Mouse (Mus musculus): ENCODE measurements around the gene Crb2.

Crb2 gene

DNA sequence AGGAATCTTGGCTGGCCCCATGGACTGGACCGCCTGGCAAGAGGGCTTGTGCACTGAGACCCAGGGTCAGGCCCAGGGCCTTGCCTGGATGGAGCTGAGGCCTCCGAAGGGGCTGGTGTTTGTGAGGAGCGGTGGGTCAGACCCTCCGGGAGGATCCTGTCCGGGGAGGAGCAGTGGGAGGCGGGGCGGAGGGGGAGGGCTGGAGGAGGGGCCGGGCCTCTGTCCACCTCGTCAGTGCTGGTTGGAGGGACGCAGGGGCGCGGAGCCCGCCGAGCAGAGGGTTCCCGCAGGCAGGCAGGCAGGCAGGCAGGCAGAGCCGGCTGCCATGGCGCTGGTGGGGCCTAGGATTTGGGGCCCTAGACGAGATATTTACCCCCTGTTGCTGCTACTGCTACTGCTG, at the start of gene Crb2:
Crb2 (plus strand) TSS at position 234 of the 400 bp plus-strand sequence.
- DNase-seq, result no peak

DNA sequence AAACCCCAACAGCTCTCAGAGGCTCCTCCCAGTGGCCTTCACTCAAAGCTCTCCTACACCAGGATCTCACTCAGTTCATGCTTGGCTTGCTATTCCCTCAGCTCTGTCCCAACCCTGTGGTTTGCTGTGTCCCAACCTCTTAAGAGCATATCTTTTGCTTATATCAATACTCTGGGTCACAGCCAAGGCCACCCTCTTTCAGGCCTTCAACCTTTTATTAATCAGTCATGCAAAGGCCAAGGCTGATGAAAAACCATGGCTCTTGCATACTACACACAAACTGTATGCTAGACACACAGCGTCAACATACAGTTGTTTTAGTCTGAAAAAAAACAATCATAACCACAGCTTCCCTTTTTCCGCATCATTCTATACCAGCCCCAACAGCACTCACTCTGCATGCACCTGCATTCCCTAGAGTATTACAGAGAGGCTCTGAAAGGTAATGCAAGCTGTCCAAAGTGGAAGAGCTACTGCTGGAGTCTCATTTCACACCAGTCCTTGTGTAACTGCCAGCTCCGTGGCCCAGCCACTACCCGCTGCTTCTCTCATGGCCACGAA, 44.7 kb upstream of the Crb2 start:
- peak; percentile 35 for DNase-seq

DNA sequence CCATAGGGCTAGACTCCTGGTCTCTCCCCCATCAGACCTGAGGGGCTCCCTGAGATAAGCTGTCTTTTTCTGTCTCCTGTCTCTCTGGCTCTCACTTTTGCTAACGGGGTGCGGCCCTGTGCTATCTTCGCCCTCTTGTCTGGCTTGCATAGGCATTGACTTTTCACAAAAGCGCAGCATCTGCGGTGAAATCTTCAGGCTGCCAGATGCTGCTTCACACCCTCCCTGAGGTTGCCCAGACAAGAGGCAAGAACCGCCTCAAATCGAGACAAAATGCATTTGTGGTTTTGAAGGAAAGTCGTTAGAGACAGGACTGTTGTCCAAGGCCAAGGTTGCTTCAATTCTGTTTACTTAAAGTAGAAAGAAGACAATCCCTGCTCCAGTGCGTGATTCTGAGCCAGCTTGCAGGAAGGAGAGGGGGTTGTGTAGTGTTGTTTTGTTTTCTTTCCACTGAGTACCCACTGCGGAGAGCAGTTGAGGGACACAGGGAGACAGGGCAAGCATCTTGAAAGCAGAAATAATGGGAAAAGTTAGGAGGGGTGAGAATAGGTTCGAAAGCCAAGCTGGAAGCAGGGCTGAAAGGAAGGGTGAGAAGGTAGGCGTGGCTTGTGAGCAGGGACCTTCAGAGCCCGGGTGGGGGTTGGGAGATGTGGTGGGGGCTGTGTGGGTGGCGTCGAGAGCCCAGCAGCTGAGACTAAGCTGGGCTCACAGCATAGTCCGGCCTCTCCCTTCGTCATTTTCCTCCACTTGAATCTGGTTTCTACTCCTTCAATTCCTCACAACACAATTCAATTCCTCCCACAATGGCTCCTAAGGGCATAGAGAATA, 40.9 kb upstream of the Crb2 start:
- peak; percentile 23 for DNase-seq

DNA sequence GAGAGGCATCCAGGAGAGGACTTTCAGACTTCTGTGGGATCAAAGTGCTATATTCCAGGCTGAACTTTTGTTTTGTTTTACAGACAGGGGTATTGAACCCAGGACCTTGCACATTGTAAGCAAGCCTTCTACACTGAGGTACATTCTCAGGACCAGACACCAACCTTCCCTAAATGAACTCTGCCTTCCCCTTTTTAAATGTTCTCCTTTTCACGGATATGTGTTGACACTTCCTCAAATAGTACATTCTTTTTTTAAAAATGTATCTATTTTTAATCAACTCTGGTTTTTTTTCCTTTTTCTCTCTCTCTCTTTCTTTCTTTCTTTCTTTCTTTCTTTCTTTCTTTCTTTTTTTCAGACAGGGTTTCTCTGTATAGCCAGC, 40.3 kb upstream of the Crb2 start:
- no peak for DNase-seq

DNA sequence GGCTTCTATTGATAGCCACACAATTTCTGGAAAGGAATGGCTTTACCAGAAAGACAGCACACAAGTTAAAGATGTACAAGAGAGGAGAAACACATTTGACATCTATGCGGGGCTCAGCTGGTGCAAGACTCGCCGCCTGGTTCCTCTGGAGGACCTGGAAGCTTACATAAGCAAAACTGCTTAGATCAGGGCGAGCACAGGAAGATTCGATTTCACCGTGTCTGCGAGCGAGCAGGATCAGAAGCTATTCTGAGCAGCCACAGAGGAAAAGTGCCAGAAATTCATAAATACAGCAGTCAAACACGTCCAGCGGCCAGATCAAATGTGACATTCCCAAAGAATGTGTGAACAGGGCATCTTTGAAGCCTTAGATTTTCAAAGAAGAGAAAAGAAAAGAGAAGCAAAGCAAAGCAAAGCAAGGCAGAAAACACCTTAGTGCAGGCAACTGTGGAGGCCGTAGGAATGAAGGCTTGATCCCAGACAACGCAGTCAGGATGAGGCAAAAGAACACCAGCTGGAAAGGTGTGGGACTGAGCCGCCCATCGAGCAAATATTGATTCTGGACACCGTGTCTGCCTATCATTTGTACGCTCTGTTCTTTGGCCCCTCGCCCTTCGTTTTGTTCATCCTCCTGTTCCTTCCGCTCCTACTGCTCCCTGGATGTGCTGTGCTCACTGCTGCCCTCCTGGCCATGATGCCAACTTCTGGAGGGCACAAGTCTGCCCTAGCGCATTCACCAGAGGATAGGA, 34.1 kb upstream of the Crb2 start:
- DNase-seq, result no peak

DNA sequence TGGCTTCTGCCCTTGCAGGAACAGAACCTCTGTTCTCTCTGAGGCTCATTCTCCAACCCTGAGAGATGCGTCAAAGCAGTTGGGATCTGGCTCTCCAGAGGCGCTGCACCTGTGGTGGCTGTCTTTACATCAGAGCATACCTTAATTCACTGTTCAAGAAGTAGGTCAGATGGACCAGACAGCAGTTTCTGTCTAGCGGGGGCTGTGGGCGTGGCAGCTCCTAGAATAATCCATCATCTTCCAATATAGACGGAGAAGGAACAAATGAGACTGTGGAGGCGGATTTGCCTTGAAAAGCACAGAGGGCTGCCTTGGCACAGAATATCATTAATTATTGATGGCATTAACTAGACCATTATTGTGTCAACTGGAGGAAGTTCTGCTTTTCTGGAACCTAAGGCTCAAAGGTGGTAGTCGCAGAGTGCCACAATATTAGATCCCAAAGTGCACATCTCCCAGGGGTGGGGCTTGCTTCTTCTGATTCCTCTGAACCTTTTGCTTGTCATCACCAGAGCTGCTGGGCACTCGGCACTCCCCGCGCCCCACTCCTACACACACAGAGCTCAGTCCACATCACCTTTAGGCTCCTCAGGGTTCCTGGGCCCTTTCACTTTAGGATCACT, 31.2 kb upstream of the Crb2 start:
- no peak for DNase-seq

DNA sequence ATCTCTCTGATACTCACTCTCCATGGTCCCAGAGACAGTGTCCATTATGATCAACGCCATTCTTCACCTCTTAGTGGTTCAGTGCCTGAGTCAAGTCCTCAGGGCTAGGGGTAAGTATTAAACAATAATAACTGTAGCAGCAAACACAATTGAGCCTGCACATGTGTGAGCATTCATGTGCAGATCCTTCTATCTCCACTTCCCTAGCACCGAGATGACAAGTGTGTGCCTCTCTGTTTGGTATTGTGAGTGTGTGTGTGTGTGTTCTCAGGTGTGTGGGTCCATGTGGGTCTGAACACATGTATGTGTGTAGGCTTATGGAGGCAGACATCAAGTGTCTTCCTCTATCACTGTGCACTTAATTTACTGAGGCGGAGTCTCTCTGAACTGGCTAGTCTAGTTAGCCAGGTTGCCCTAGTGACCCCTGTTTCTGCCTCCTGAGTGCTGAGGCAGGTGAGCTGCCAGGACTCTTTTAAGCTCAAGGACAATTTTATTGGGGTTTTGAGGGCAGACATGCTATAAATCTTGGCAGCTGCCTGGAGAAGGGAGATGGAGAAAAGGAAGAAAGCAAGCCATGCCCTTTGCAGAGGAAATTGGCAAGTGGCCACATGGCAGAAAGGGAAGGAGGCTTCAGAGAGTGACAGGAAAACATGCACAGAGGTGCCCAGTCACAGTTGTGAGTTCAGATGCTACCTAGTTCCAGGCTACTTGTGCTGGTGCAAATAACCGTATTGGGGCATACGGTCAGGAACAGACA, 29.6 kb upstream of the Crb2 start:
- no peak for DNase-seq

DNA sequence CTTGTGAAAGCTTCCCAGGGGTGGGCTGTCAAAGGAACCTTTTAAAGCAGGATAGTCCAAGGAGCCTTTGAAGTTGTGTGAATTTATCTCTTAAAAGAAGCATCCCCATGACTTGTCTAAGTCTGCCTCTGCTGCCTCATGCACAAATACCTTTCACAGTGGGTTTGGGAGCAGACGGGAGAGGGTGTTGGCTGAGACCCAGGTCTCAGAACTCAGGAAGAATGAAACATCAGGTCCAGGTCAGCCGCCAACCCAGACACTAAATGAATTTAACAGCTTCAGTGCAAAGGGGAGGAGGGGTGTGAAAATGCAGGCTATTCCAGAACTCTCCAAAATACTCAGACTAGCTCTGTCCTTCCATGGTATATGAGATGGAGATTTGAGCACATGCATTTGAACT, 28.1 kb upstream of the Crb2 start:
- no peak for DNase-seq

DNA sequence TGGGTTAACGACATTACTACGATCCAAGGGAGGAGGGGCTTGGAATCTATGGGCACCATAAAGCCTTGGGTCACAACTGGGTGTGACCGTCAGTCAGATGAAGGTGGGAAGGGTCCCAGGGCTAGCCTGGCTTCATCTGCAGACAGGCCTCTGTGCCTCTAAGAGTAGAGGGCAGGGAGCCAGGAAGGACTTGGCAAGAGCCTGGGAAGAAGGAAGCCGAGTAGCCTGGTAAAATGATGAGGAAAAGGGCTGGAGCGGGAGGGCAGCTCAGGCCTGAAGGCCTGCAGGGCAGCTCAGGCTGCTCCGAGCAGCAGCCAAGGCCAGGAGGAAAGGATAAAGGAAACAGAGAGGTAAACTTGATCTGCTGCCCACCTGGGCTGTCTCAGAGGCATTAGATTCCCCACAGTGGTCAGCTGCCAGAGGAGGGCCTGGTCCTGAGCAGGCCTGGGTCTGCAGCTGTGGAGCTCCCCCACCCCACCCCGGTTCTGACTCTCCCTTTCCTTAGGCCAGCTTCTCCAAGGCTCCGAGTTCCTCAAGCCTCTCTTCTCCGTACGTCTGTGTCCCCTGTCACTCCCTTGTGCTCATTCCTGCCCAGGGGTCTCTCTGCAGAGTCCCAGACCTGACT, 27.5 kb upstream of the Crb2 start:
- DNase-seq, result peak; percentile 36

DNA sequence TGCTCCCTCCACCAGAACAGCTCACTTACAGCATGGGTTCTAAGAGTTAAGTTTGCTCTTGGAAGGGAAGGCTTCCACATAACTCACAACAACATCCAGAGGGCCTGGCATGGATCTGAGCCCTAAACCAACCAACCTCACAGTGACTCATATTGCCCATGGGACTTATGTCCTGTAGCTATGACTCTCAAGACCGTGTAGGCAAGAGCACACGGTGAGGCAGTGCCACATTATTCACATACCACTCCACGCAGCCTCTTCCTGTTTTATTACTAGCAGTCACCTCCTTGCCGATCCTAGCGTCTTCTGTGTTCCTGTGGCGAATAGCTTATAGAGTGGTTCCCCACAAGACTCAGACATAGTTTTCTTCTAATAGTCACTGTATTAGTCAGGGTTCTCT, 26.7 kb upstream of the Crb2 start:
- DNase-seq, result no peak

DNA sequence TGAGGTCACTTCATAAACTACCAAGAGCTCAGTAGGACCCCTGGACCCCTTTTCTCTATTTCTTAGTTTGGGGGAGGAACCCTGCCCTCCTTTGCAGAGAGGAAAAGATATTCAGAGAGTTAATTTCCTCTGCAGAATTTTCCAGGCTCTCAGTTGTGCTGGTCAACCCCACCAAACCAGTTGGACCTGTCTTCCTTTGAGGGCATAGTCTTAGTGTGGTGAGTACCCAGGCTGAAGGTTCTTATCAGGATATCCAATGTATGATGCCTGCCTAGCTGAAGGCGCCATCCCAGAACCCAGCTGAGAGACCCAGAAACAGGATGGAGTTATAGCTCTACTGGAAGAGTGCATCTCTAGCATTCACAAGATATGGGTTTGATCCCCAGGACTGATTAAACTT, 24.9 kb upstream of the Crb2 start:
- peak; percentile 43 for DNase-seq

DNA sequence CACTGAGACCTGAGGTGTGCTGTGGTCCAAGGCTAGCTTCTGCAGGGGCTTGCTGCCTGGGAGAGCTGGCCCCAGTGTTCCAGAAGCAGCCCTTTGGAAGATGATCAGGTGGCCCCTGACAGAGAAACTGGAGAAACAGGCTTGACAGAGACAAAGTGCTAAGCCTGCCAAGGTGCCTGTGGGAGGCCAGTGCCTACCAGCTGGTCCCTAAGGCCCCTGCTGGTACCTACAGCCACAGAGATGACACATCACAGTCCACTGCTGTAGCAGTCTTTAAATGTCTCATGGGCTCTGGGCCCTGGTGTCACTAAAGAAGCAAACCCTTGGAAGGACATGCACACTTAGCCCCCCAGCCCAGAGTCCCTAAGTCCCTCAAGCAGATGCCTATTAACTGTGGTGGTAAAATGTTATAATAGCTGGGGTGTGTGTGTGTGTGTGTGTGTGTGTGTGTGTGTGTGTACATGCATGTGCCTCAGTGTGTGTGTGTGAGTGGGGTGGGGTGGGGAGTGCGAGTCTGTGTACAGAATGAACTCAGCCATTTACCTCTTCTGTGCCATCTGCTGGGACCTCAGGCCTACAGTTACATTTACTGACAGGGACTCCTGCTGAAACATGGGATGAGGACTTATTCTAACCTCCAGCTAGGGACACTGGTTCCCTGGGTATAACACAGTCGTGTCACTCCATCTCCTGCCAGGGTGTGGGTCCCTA, 19.7 kb upstream of the Crb2 start:
- no peak for DNase-seq

DNA sequence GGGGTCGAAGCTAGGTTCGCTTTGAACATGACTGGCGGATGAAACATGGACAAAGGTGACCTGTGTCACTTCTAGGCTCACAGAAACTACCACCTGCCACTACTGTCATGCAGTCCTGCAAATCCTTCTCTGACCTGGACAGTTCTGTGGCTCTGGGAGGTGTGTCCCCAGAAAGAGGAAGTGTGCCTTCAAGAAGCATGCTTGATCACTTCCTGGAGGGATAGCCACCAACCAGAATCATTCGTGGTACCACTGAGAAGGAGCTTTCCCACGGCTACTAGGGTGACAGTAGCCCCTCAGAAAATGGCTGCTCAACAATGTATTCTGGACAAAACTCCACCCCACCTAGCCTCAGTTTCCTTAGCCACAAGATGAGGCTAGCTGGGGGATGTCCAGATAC, 19.0 kb upstream of the Crb2 start:
- no peak for DNase-seq

DNA sequence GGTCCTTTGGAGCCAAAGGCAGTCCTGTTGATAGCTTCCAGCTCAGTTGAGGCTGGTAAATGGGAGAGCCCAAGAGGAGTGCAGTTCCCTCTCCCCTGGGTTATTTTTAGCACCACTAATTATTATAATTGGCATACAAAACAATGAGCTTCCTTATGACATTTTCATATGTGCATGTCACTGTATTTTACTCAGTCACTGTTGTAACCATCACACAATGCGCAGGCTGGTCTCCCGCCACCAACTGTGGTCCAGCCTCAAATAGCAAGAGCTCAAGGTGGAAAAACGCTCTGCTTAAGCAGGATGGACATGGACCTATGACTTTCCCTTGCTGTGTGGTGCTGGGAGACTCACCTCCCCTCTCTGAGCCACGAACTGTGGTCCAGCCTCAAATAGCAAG, 18.3 kb upstream of the Crb2 start:
- no peak for DNase-seq

DNA sequence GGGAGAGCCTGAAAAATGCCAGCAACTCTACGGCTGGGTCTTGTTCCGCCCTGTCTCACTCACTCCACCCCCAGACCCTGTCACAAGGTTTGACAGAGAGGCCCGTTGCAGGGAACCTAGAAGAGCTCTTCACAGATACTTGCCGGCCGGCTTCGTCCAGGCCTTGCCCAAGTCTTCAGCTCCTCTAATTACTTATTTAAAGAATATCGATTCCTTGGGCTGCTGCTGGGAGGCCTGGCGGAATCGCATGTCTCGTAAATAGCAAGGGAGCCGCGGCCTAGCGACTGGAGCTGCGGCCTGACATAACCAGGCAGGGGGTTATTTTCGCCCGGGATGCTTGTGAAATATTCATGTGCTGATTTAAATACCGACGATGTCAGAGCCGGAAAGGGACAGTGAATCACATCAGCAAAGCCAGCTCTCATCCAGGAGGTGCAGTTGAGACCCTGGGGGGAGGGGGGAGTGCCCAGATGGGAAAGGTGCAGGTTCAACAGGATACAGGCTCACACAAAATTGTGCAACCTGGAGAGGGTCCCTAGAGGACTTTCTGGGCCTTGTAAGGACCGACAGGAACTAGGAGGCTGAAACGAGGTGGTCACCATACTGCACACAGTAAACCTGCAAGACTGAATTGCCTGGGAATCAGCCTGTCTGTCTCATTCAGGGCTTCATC, 17.6 kb upstream of the Crb2 start:
- peak; percentile 53 for DNase-seq

DNA sequence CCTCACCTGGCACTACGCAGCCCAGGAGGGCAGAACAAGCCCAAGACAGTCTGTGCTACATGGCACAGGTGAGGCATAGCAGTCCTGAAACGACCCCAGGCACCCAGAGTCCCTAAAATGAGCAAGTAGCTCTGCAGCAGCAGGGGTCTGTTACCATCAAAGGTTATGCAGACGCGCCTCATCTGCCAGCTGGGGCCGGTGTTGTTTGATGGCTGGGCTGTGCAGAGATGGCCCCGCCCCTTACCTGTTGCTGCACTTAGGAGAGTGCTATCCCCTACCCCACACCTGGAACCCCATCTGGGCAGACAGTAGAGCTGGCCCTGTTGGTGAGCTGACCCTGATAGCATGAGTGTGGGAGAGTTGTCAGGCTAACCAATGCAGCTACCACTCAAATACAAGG, 15.4 kb upstream of the Crb2 start:
- DNase-seq, result no peak

DNA sequence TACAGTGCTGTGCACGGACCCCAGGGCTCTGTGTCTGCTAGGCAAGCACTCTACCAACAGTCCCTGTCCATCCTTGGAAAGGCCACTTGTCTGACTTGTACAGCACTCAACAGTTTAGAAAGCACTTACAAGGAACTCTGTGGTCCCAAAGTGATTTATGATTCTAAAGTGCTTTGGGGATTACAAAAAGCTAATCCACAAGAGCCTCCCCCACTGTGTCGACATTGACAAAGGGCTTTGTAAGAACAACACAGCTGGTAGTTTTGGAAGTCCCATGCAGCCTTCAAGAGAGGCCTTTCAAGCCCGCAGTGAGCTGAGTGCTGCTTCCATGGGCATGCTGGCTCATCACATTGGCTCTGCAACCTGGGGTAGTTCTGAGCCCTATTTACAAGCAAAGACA, 12.4 kb upstream of the Crb2 start:
- no peak for DNase-seq

DNA sequence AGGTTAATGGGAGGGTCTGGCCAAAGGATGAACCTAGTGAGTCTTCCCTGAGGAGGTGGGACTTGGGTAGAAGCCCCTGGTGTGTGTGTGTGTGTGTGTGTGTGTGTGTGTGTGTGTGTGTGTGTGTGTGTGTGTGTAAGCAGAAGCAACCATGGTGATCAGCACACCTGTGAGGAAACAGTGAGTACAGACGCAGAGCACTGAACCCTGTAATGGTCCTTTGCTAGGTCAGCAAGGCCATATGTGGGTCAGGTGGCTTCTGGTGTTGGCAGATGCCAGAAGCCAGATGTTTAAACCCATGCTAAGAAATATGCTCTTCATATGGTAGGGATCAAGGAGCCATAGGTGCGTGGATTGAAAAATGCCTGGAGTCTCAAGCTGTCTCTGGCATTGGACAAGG, 11.5 kb upstream of the Crb2 start:
- DNase-seq, result no peak

DNA sequence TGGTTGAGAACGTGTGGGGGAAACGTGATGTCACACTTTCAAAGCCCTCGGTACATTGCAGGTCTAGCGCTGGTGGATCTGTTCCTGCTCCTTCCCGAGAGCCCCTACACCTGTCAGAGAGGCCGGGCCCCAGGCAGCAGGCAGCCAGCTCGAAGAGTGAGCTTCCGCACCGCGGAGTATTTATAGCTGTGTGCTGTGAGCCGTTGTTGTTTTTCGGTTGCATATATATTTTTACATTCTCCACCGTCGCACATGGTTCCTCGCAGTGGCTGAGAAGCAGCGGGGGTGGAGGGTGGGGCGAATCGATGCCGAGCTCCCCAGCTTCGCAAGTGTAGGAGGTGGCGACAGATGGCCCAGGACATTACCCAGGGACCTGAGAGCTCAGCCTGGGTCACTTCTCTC, 11.0 kb upstream of the Crb2 start:
- DNase-seq, result peak; percentile 35

DNA sequence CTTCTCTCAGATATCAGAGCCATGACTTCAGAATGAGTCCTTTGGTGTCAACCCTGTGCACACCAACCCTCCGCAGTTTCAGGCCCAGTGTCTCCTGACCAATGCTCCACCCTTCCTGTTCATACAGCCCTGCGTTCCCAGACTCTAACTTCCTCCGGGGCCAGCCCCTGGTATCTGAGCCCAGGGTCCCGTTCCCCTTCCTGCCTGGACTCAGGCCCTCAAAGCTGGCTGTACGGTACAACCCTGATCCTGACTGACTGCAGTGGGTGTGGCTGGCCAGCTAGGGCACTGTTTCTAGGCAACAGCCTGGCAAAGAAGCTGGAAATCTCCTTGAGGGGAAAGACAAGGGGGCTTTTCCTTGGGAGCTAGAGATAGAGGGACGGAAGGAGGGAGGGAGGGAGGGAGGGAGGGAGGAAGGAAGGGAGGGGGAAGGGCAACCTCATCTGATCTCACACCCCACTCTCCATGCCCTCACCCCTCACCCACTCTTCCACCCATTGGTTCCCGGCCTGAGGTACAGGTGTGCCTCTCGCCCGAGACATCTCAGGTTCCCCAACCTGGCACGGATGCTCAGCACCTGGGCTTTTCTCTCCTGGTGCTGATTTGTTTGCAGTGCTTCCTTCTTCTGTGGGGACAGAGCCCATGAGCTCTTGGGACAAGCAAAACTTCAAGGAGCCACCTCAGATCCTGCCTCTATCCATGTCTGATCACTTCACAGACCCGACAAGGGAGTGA, 9.9 kb upstream of the Crb2 start:
- DNase-seq, result peak; percentile 41
